Mouse (Mus musculus) kidney, adult 18-20 months (tissue): ENCODE measurements around the gene Dusp5.
"Not testable (repeated sequence)": the region's sequence is repeated elsewhere in the genome, so short reads cannot be mapped to it uniquely, and the experiment has no call there.

Experiments
- DNase-seq: peaks from one replicate; pipeline ENCODE4 v3.0.0; 2021

The Dusp5 gene

DNA sequence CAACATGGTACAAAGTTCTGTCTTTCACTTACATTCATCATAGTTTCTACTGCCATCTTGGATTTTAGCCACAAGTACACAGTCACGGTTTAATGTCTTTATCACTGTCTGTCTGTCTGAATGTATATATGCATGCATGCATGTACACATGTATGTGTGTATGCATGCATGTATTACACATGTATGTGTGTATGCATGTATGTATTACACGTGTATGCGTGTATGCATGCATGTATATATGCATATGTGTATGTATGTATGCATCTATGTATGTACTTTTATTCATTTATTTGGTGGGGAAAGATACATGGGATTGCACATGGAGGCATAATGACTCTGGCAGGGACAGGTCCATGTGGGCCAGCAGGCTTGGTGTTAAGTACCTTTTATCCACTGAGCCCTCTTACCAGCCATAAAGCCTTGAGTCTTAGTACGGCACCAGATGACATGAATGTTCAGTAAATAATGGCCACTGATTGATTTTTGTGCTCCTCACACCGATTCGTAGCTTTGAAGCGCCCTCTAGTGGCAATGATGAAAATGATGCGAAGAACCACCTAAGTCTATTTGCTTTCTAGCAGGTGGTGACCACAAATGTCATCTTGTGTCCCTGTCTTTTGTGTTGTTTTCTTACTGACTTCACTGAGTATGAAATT is 49.8 kb downstream of the Dusp5 start:
- DNase-seq: peak; percentile 65

DNA sequence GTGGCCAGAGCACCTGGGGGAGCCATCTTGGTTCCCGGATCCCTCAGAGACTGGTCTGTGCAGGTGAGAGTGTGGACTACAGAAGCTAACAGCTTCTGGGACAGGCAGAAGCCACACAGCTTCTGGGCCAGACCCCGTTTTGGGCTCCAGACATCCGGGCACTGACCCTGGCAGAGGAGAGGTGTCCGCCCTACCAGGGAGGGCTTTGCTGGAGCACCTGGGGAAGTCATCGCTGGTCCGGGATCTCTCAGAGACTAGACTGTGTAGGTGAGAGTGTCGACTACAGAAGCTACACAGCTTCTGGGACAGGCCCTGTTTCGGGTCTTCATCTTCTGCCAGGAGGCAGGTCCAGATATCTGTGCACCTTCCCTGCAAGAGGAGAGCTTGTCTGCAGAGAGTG is 51.4 kb downstream of the Dusp5 start:
- not testable (repeated sequence) for DNase-seq

DNA sequence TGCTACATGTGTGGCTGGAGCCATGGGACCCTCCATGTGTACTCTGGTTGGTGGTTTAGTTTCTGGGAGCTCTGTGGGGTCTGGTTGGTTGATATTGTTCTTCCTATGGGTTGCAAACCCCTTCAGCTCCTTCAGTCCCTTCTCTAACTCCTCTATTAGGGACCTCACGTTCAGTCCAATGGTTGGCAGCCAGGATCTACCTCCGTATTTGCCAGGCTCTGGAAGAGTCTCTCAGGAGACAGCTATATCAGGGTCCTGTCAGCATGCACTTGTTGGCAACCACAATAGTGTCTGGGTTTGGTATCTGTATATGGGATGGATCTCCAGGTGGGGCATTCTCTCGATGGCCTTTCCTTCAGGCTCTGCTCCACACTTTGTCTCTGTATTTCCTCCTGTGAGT is 58.8 kb downstream of the Dusp5 start:
- DNase-seq: not testable (repeated sequence)

DNA sequence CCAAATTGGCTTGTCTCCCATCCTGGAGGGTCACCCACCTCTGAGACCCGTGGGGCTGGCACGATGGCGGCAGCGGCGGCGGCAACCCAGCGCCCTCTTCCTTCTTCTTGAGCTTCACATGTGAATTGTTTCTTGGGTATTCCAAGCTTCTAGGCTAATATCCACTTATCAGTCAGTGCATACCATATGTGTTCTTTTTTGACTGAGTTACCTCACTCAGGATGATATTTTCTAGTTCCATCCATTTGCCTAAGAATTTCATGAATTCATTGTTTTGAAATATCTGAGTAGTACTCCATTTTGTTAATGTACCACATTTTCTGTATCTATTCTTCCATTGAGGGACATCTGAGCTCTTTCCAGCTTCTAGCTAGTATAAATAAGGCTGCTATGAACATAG is 60.1 kb downstream of the Dusp5 start, which contains the start of gene Nutf2-ps1:
Nutf2-ps1 (minus strand) TSS at position 101 of the 400 bp plus-strand sequence.
- not testable (repeated sequence) for DNase-seq
